Mouse (Mus musculus) forebrain, postnatal 0 days (tissue): ENCODE measurements around the gene Nmnat2. TPM values are rescaled to one million over a fixed set of nuclear protein-coding genes. Genes with fewer than 3 reads are reported as not detected.

Source experiments
- ATAC-seq: fragments of 200-750 bp; cut with Nextera tagmentation; 2 replicates; pipeline ENCODE4 v1.8.0; 2017; ENCODE audit warnings: mild to moderate bottlenecking, moderate library complexity
- DNase-seq: peaks from one replicate; pipeline ENCODE4 v3.0.0-alpha.2; 2015
- H3K27ac ChIP-seq: fragments of 300-500 bp; sonication (generic); 2 replicates; pipeline ENCODE4 v1.5.1; 2014; ENCODE audit warnings: low read depth, mild to moderate bottlenecking, antibody characterized with exemption, low read length, moderate library complexity, mixed read lengths
- H3K27me3 ChIP-seq: fragments of 300-500 bp; sonication (generic); 2 replicates; pipeline ENCODE4 v1.6.1; 2014; ENCODE audit warnings: mild to moderate bottlenecking, low read length, mixed read lengths; ENCODE audit not compliant: insufficient read depth
- H3K36me3 ChIP-seq: fragments of 300-500 bp; sonication (generic); 2 replicates; pipeline ENCODE4 v1.6.1; 2014; ENCODE audit warnings: mild to moderate bottlenecking, moderate library complexity; ENCODE audit not compliant: insufficient read depth
- H3K4me1 ChIP-seq: fragments of 300-500 bp; sonication (generic); 2 replicates; pipeline ENCODE4 v1.6.1; 2014; ENCODE audit warnings: antibody characterized with exemption; ENCODE audit not compliant: insufficient read depth
- H3K4me2 ChIP-seq: fragments of 300-500 bp; sonication (generic); 2 replicates; pipeline ENCODE4 v1.6.1; 2014; ENCODE audit warnings: low read depth, mild to moderate bottlenecking, moderate library complexity
- H3K4me3 ChIP-seq: fragments of 300-500 bp; sonication (generic); 2 replicates; pipeline ENCODE4 v1.5.1; 2014; ENCODE audit warnings: low read depth, low read length, mixed read lengths
- H3K9ac ChIP-seq: fragments of 300-500 bp; sonication (generic); 2 replicates; pipeline ENCODE4 v1.6.1; 2014; ENCODE audit warnings: mild to moderate bottlenecking
- H3K9me3 ChIP-seq: fragments of 300-500 bp; sonication (generic); 2 replicates; pipeline ENCODE4 v1.6.1; 2016; ENCODE audit warnings: low read length
- CTCF ChIP-seq: sonication (generic); IDR thresholded peaks from 2 replicates; pipeline ENCODE4 v1.5.1; 2016; ENCODE audit warnings: antibody characterized with exemption, control low read depth, low read depth
- WGBS: fragments of 180-500 bp; shearing (Covaris S2); extraction: QIAGEN DNeasy Blood & Tissue Kit; methylation state at CpG from one replicate; pipeline ENCODE4 v1.1.7; 2014; 5-methylcytosine and 5-hydroxymethylcytosine counted together
- polyA plus RNA-seq: library from polyadenylated mRNA; unstranded; fragments of >200 nt; fragmentation: Nextera tagmentation; extraction: Ambion mirVana; gene quantifications from 2 replicates; pipeline ENCODE4 v1.2.1, GENCODE M21; 2015
- total RNA-seq: library from RNA; depleted of rRNA; stranded (reverse); fragments of >200 nt; gene quantifications from 2 replicates; pipeline ENCODE4 v1.2.3, GENCODE M21; 2014

The Nmnat2 gene
- total and polyA plus RNA-seq, 2 experiments from 2014 or later: 81.8 to 142 TPM

DNA sequence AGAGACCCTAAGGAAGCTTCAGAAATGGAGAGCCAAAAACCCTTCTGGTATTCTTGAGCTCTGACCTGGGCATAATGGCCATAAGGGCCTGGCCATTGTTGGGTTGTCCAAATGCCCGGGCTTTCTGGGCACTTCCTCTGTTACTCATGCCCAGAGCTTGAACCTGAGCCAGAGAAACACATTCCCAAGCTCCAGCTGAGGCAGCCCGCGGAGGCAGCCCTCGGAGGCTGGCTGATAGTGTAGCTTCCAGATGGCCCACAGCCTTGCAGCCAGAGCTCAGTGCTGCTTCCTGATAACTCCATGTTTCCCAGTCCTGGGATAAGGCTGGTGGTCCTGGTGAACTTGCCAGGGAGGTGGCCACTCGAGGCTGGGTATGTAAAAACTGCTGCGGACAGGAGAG, 129.4 kb downstream of the Nmnat2 start:
- WGBS: 44% methylated on average over 6 of the region's 6 CpGs
- DNase-seq (no peak), ATAC-seq (peak; percentile 42)
- Histone ChIP-seq H3K4me2 (no peak overlapping the region), H3K9ac (no peak overlapping the region), H3K27me3 (no peaks in the 10 kb centered on the region), H3K27ac (no peak overlapping the region), H3K4me3 (no peak overlapping the region), H3K4me1 (no peaks in the 10 kb centered on the region), H3K36me3 (peaks cover 29% of the 10 kb centered on the region; the same call in 1 of the 2 replicates), H3K9me3 (no peaks in the 10 kb centered on the region)
- no peak for TF ChIP-seq CTCF

DNA sequence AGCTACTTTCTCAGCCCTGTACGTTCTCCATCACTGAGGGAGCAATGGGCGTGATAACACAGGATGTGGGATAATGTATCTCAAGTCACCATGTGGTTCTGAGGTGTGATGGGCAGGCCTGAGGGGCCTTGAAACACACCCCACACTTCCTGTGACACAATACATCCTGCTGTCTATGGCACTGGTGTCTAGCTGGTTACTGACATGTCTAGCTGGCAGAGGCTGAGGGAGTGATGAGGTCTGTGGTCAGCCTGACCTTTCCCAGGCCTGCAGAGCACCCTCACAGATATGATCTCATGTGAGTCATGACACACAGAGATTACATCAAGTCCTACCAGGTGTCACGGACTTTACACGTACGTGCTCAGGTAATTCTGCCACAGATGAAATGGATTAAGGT, 130.4 kb downstream of the Nmnat2 start:
- TF ChIP-seq CTCF: no peak
- DNase-seq (no peak), ATAC-seq (no peak)
- Histone ChIP-seq H3K36me3 (peaks cover 33% of the 10 kb centered on the region; the same call in 1 of the 2 replicates), H3K9me3 (no peaks in the 10 kb centered on the region), H3K9ac (no peak overlapping the region), H3K4me3 (no peak overlapping the region), H3K27me3 (no peaks in the 10 kb centered on the region), H3K27ac (no peak overlapping the region), H3K4me1 (no peaks in the 10 kb centered on the region), H3K4me2 (no peak overlapping the region)
- WGBS: 95% methylated on average over 5 of the region's 5 CpGs

DNA sequence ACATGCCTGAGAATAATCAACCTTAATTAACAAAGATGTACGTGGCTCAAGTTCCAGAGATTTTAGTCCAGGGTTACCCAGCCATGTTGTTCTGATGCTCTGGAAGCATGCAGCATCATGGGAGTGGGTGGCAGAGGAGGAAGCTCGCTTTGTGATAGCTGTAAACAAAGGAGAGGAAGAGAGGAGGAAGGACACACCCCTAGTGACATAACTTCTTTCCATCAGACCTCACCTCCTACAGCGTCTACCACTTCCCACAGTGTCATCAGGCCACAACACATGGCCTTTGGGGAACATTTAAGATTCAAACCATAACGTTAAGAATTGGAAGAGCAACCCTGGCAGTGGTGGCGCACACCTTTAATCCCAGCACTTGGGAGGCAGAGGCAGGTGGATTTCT, 133.0 kb downstream of the Nmnat2 start:
- DNase-seq: no peak
- H3K4me3 ChIP-seq: no peak overlapping the region
- no peaks in the 10 kb centered on the region for H3K9me3 ChIP-seq
- no peak overlapping the region for H3K27ac ChIP-seq
- WGBS: 79% methylated on average over 5 of the region's 5 CpGs
- ATAC-seq: no peak
- no peak for TF ChIP-seq CTCF
- peaks cover 33% of the 10 kb centered on the region; the same call in 1 of the 2 replicates for H3K36me3 ChIP-seq
- no peaks in the 10 kb centered on the region for H3K4me1 ChIP-seq
- H3K4me2 ChIP-seq: no peak overlapping the region
- H3K9ac ChIP-seq: no peak overlapping the region
- H3K27me3 ChIP-seq: no peaks in the 10 kb centered on the region

DNA sequence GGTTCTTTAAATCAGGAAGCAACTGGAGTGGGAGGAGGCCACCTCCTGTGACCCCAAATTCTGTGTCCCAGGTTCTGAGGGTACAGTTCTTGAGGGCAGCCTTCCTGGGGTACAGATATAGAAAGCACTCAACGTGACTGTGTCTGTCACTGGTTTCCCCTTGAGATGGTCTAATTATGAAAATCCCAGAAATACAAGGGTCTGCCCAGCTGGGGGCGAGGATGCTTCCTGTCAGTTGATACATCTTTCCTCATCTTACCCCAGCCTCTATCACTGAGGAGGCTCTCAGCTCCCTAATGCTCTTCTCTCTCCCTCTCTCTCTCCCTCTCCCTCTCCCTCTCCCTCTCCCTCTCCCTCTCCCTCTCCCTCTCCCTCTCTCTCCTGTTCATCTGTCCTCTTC, 135.3 kb downstream of the Nmnat2 start:
- 80% methylated on average over 2 of the region's 2 CpGs for WGBS

DNA sequence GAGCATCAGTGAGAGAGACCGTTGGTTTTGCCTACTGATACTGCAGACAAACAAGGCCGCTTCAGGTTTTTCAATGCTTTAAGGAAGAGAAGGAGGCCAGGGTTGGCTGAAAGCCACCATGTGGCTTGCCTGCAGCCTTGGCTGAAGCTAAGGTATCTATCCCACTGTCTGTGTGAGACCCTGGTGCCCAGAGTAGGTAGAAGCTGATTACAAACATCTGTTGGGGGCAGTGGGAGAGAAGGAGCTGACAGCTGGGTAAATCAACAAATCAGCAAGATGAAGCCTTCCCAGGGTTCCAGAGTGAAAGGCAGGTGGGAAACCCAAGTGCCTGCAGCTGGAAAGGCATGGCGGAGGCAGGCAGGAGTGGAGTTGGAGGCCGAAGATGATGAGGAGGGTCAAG, 136.0 kb downstream of the Nmnat2 start:
- H3K27ac ChIP-seq: no peak overlapping the region
- H3K9ac ChIP-seq: no peak overlapping the region
- WGBS: 81% methylated on average over 4 of the region's 4 CpGs
- DNase-seq (no peak), ATAC-seq (no peak)
- TF ChIP-seq CTCF: no peak
- H3K27me3 ChIP-seq: no peaks in the 10 kb centered on the region
- H3K9me3 ChIP-seq: no peaks in the 10 kb centered on the region
- no peak overlapping the region for H3K4me2 ChIP-seq
- H3K4me1 ChIP-seq: no peaks in the 10 kb centered on the region
- peaks cover 27% of the 10 kb centered on the region; the same call in 1 of the 2 replicates for H3K36me3 ChIP-seq
- H3K4me3 ChIP-seq: no peak overlapping the region

More for the DNA sequence above, 135.3 kb downstream of the Nmnat2 start:
- Histone ChIP-seq H3K4me1 (no peaks in the 10 kb centered on the region), H3K4me2 (no peak overlapping the region), H3K36me3 (peaks cover 27% of the 10 kb centered on the region; the same call in 1 of the 2 replicates), H3K9me3 (no peaks in the 10 kb centered on the region), H3K27me3 (no peaks in the 10 kb centered on the region), H3K27ac (no peak overlapping the region), H3K4me3 (no peak overlapping the region), H3K9ac (no peak overlapping the region)
- no peak for TF ChIP-seq CTCF
- DNase-seq: no peak
- ATAC-seq: no peak

DNA sequence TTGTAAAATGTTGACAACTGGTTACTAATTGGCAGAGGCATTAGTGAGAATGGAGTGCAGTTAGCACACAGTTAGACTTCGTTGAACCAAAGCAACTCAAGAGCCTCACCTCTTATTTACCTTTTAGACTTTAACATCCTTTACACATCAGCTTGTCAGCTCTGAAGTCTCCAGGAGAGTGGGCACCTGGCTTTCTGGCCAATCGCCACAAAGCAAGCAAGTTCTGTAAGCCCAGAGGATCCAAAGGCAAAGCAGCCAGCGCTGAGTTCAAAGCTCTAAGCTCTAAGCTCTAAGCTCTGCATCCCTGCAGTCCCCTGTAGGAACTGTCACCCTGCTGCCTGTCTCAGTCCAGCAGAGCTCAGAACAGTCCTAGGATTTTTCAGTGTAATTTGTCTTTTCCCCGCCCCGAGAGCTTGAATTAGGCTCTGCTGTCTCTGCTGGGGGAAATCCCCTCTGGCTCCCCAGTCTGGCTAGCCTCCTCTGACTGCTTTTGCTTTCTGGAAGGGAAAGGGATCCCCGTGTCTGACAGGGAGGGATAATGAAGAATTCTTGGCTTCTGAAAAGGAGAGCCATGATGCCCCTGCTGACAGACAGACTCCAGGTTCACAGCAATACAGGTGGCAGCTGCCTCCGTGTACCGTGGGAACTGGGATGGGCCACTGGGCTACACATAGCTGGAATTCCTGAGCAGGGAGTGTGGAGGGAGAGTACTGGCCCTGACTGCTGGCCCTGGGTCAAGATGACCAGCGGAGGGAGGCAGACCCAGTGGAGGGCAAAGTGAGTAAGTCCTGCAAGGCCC, 136.8 kb downstream of the Nmnat2 start:
- Histone ChIP-seq H3K4me1 (no peaks in the 10 kb centered on the region), H3K9me3 (no peaks in the 10 kb centered on the region), H3K9ac (no peak overlapping the region), H3K27me3 (no peaks in the 10 kb centered on the region), H3K36me3 (peaks cover 22% of the 10 kb centered on the region; the same call in 1 of the 2 replicates), H3K27ac (no peak overlapping the region), H3K4me3 (no peak overlapping the region), H3K4me2 (no peak overlapping the region)
- DNase-seq (no peak), ATAC-seq (peak; percentile 4; the same call in 1 of the 2 replicates)
- WGBS: 40% methylated on average over 9 of the region's 9 CpGs
- TF ChIP-seq CTCF: no peak

DNA sequence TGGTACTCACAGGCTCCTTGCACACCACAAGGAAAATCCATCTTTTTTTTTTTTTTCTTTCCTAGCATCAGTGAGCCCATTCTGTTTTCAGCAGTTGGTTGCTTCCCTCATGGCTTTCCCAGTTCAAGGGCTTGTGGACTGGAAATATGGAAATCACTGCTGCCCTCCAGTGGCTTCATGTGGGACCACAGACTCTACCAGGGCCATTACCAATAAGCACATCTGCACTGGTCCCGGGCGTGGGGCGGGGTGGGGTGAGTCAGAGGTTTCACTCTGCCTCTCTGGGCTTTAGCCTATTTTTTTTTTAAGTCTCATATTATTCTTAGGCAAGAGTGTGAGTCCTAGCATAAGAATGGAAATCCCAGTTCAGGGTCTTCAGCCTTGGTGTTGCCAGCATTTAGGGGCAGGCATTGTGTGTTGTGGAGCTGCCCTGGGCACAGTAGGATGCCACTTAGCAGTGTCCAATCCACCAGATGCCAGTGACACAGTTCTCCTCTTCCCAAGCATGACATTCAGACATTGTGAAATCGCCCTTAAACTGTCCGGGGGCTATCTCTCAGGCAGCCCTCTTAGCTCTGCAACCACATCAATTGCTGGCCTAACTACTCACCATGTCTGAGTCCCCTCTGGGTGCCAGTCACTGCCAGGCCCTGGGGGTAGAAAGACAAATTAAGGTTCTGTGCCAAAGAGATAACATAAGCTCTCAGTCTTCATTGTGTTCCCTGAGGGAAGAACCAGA, 137.6 kb downstream of the Nmnat2 start:
- Histone ChIP-seq H3K9me3 (no peaks in the 10 kb centered on the region), H3K4me1 (no peaks in the 10 kb centered on the region), H3K27me3 (no peaks in the 10 kb centered on the region), H3K9ac (no peak overlapping the region), H3K4me3 (no peak overlapping the region), H3K4me2 (no peak overlapping the region), H3K36me3 (peaks cover 19% of the 10 kb centered on the region; the same call in 1 of the 2 replicates), H3K27ac (no peak overlapping the region)
- TF ChIP-seq CTCF: peak; percentile 77
- ATAC-seq (peak; percentile 87), DNase-seq (peak; percentile 83)
- WGBS: 62% methylated on average over 5 of the region's 5 CpGs
